Mouse (Mus musculus) frontal cortex, adult 2 months (tissue): ENCODE results near the gene Ormdl2. TPM values are rescaled to one million over a fixed set of nuclear protein-coding genes. Genes with fewer than 3 reads are reported as not detected.
"Not testable (repeated sequence)": the region's sequence is repeated elsewhere in the genome, so short reads cannot be mapped to it uniquely, and the experiment has no call there.

Source experiments
- DNase-seq, 2 experiments: peaks; one replicate each; pipeline ENCODE4 v3.0.0; 2022; ENCODE audit warnings: low spot score in 1 of 2; ENCODE audit errors: extremely low spot score in 1 of 2
- polyA plus RNA-seq: library from polyadenylated mRNA; depleted of rRNA; stranded (reverse); fragments of >200 nt; gene quantifications from 2 replicates; pipeline ENCODE4 v1.2.3, GENCODE M21; 2012; rRNA removed

Gene Ormdl2
- 15.3 and 17.3 TPM in 2 replicates for polyA plus RNA-seq

- DNase-seq = peak; percentile 98 to 99
These were observed at the start of gene Ormdl2 for GRCm38 (mm10) chr10:128821358-128822056. TSS of gene Ormdl2 (minus strand) at chr10:128821645.

GRCm38 (mm10) chr10:128870341-128870740 is 48.9 kb upstream of the Ormdl2 start:
- DNase-seq = no peak

GRCm38 (mm10) chr10:128866518-128866917 is 45.1 kb upstream of the Ormdl2 start:
- DNase-seq = no peak

DNA sequence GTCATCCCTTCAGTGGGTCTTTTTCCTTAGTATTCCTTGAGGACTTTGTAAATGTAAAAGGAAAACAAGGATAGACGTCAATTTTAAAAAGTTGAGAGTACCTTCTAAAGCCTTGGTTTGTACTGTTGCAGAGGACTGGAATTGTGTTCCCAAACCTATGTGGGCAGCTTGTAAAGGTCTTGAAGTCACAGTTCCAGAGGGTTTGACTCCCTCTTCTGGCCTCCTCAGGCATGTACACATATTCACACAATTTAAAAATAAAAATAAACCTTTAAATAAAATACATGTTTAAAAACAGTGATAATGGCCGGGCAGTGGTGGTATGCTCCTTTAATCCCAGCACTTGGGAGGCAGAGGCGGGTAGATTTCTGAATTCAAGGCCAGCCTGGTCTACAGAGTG is 44.6 kb upstream of the Ormdl2 start:
- DNase-seq = no peak

DNA sequence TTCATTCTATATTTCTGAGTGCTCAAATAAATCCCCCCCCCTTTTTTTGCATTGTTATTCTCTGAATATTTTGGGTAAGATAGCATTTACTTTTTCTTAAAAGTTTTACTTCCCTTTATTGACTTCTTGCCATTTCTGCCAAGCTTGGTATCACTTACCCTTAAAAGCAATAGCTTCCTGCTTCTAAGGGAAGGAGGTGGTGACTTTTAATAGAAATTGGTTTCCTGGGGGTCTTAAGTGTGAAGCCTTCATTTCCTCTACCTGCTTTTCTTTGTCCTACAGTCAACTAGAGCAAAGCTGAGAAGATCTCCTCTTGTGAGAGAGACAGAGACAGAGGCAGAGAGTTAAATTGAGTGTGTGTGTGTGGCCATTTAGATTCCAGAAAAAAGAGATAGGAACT is 39.7 kb upstream of the Ormdl2 start:
- DNase-seq = no peak

DNA sequence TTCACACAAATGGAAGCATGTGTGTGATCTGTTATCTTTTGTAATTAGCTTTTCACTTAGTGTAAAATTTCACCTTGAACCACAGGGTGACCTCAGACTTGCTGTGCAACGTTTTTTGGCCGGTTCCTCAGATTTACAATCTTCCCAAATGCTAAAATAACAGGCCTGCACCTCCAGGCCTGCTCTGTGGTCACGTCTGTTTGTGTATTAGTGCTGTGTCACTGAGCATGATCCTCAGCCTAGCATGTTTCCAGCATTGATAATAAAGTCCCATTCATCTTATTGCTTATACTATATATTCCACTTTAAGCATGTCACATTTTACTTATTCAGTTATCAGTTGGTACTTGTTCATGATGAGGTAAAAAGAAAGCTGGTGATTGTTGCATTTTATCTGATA is 28.9 kb upstream of the Ormdl2 start:
- DNase-seq = no peak

GRCm38 (mm10) chr10:128848426-128848825 is 27.0 kb upstream of the Ormdl2 start:
- DNase-seq = no peak

- DNase-seq = no peak
These were observed 25.2 kb upstream of the Ormdl2 start for GRCm38 (mm10) chr10:128846664-128847063.

GRCm38 (mm10) chr10:128845516-128845915 is 24.1 kb upstream of the Ormdl2 start:
- DNase-seq = peak in 1 of 2 experiments; percentile 45

DNA sequence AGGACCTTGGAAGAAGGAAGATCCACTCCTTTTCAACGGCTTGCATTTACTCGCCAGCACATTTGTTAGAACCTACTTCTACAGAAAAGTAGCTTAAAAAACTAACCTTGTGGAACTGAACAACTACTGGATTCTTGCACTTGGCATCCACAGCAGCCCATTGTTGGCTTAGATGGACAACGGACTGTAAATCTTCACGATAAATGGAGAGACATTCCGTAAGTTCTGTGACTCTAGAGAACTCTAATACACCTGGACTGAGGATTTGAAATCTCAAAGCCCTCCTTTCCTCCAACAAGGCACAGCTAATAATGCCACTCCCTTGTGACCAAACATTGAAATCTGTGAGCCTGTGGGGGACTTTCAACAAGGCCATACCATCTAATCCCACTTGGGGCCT is 21.8 kb upstream of the Ormdl2 start:
- DNase-seq = no peak

DNA sequence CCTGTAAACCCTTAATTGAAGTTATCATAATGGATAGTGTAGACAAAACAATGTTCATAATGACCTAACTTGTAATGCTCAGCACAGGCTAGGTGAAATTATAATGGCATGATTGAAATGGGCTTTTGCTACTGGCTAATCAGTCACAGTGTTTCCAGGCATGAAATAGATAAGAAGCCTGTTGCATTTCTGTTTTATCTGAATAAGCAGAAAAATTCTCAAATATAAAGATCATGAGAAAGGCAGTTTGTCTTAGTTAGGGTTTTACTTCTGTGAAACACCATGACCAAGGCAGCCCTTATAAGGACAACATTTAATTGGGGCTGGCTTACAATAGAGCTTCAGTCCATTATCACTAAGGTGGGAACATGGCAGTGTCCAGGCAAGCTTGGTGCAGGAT is 19.2 kb upstream of the Ormdl2 start:
- DNase-seq = no peak

GRCm38 (mm10) chr10:128839434-128839833 is 18.0 kb upstream of the Ormdl2 start:
- no peak for DNase-seq

- DNase-seq = no peak
These were observed 16.0 kb upstream of the Ormdl2 start for GRCm38 (mm10) chr10:128837400-128837799.

DNA sequence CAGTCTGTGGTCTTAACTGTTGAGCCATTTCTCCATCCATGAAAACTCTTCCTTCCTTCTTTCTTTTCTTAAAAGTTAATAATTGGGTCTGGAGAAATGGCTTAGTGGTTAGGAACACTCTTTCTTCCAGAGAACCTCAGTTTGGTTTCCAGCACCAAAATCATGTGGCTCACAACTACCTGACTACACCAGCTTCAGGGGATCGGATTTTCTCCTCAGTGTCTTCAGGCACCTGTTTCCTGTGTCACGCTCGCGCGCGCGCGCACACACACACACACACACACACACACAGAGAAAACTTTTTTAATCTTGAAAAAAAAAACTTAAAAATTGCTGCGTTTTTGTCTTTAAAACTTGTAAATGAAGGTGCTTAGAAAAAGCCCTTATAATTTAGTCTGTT is 2.4 kb upstream of the Ormdl2 start:
- DNase-seq = no peak

DNA sequence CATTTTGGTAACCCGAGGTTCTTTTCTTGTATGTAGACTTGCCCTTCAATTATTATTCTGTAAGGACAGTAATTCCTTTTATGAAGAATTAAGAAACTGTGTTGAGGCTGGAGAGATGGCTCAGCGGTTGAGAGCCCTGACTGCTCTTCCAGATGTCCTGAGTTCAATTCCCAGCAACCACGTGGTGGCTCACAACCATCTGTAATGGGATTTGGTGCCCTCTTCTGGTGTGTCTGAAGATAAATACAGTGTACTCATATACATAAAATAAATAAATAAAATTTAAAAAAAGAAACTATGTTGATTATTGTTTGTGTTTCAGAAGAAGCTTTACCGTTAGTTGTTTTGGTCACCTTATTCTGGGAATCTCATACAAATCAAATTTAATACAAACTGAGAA is 1.6 kb upstream of the Ormdl2 start:
- DNase-seq = not testable (repeated sequence)

DNA sequence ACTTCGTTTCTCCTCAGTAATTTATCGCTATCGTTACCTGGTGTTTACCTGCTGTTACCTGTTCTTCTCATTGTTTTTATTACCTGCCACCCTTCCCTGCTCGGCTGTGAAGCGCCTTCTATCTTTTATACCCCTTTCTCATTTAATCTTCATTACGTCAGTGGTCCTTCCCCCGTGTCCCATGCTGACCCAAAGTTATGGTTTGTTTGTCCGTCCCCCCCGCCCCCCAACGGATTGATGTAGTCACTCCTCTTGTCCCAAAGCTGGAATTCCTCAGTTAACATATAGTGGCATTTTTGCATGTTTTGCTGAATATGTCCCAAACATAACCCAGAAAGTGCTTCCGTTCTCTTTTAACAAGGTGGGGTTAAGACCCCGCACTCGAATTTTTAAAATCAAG is 690 bp upstream of the Ormdl2 start:
- DNase-seq = no peak

DNA sequence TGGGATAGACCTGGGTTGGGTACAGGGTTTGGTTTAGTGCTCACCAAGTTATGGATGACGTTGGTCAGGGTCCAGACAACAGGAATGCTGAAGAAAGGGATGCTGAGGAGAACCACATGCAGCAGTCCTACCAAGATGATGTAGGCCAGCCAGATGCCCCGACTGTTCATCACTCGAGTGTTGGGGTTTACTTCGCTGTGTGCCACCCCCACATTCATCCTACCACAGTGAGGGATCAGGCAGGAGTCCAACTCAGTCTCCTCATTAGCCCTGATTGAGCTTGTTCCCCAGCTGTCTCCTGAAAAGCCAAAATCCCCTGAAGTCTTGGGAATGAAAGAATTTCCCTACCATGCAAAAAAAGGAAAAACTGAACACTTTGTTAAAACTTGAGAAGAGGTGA is 1.2 kb downstream of the Ormdl2 start:
- no peak for DNase-seq

DNA sequence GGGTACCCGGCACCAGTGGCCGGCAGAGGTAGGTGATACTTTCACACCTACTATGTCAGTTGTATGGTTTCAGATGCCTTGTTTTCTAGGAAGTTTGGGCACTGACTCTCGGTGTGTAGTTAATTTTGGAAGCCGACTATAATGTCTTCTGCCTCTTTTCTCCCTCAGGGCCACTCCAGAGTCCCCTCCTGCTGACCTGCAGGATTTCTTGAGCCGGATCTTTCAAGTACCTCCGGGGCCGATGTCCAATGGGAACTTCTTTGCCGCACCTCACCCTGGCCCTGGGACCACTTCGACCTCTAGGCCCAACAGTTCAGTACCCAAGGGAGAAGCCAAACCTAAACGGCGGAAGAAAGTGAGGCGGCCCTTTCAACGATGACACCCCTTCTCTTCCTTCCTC is 4.4 kb downstream of the Ormdl2 start, which contains the start of gene Sarnp:
Gene Sarnp (plus strand): TSS at position 301 of the 400 bp plus-strand sequence.
- no peak for DNase-seq

DNA sequence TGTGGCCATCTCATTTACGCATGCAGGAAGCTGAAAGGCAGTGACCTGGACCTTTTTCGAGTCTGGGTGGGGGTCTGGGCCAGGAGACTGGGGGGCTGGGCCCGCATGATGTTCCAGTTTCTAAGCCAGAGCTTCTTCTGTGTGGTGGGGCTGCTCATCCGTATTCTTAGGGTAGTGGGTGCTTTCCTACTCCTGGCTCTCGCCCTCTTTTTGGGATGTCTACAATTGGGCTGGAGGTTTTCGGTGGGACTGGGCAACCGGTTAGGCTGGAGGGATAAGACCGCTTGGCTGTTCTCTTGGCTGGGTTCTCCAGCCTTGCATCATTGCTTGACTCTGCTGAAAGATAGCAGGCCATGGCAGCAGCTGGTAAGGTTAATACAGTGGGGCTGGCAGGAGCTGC is 14.4 kb downstream of the Ormdl2 start:
- DNase-seq = no peak

GRCm38 (mm10) chr10:128806086-128806485 is 15.4 kb downstream of the Ormdl2 start:
- no peak for DNase-seq

DNA sequence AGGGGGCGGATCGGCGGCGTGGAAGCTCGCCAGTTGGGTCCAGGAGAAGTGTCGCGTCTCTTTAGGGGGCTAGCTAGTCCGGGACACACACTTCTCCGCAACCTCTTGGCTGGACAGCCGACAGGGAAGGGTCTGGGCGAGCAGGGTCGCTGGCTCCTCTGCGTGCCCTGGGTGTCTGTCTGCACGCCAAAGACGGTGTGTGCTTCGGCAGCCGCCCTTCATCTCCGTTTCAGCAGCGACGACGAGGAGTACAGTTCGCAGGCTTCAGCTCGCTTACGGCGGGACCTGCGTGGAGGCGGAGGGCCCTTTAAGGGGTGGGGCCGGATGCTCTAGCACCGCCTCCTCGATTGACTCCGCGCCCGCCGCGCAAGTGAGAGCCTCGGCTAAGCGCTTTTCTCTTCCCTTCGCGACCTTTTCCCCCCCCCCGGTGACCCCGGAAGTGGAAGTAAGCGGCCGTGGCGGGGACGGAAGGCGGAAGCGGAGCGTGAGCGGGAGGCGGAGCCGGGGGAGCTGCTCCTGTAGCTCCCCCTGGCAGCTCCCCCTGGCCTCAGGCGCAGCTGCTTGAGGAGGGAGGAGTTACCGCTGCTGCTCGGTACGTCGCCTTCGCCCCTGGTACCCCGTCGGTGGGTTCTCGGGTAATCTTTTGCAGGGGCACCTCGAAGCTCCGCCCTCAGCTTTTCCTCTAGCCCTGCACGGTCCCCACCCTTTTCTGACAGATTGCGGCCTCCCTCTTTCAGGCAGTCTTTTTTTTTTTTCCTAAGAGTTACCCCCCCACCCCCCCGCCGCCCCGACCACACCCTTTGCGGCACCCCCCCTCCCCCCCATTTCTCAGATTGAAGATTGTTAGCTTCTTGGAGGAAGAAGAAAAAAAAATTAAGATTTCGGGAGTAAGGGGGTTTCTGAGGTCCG is 16.1 kb downstream of the Ormdl2 start:
- peak; percentile 93 to 95 for DNase-seq
